Mouse (Mus musculus) T-cell, adult 2 months (primary cell): ENCODE results near the gene Porcn.

ENCODE experiments used
- DNase-seq: peaks from one replicate; pipeline ENCODE4 v3.0.0; 2022; ENCODE audit warnings: low spot score

The Porcn gene

GRCm38 (mm10) chrX:8205551-8205950 is 774 bp downstream of the Porcn start:
- DNase-seq: no peak

GRCm38 (mm10) chrX:8205088-8205487 is 1.2 kb downstream of the Porcn start:
- DNase-seq: no peak

- DNase-seq: no peak
Measured at GRCm38 (mm10) chrX:8204076-8204475, 2.2 kb downstream of the Porcn start.

- DNase-seq: no peak
Measured at GRCm38 (mm10) chrX:8203105-8203504, 3.2 kb downstream of the Porcn start.

GRCm38 (mm10) chrX:8193419-8193723 is 13.0 kb downstream of the Porcn start, which contains the start of gene Ebp:
TSS of gene Ebp (minus strand) at chrX:8193512.
- no peak for DNase-seq

GRCm38 (mm10) chrX:8192640-8193418 is 13.5 kb downstream of the Porcn start:
- peak; percentile 78 for DNase-seq

- no peak for DNase-seq
Measured at GRCm38 (mm10) chrX:8192126-8192639, 14.1 kb downstream of the Porcn start.

GRCm38 (mm10) chrX:8182871-8183540 is 23.3 kb downstream of the Porcn start:
- DNase-seq: no peak

GRCm38 (mm10) chrX:8179646-8180045 is 26.7 kb downstream of the Porcn start:
- no peak for DNase-seq

GRCm38 (mm10) chrX:8178871-8179270 is 27.5 kb downstream of the Porcn start:
- no peak for DNase-seq

GRCm38 (mm10) chrX:8175504-8176385 is 30.6 kb downstream of the Porcn start, which contains the start of gene Tbc1d25:
TSS of gene Tbc1d25 (minus strand) at chrX:8176181.
- peak; percentile 85 for DNase-seq

- no peak for DNase-seq
Measured at GRCm38 (mm10) chrX:8175169-8175503, 31.2 kb downstream of the Porcn start.

- no peak for DNase-seq
Measured at GRCm38 (mm10) chrX:8167716-8168647, 38.3 kb downstream of the Porcn start.

- no peak for DNase-seq
Measured at GRCm38 (mm10) chrX:8164471-8164870, 41.9 kb downstream of the Porcn start.

GRCm38 (mm10) chrX:8163076-8163475 is 43.2 kb downstream of the Porcn start:
- no peak for DNase-seq

- DNase-seq: peak; percentile 89
Measured at GRCm38 (mm10) chrX:8145153-8145991, 61.0 kb downstream of the Porcn start, which contains the start of gene Rbm3. TSS of gene Rbm3 (minus strand) at chrX:8145880.
